Mouse (Mus musculus): Measurements from ENCODE around the gene Clca1.

DNA sequence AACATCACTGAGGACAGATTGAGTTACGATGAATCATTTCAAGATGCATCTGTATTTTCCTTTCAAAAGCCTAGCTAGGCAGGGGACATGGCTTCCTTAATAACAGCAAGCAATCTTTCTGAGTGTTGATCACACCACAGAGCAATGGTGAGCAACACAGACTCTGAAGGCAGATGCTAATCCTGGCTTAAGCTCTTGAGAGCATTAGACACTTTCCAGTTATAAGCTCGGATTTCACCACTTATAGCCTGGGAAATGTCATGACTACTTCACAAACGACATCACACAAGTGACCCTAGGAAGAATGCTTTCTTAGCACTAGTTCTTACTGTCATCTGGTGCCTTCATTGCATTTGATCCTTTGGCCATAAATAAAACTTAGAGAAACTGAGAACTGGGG lies 4.5 kb downstream of the Clca1 start:
- TF ChIP-seq CTCF (IDR thresholded peaks at IDR 0.05 in 2 of 3, conservative IDR thresholded peaks at IDR 0.05 in 1 of 3; ENCODE audit: control insufficient read depth in 1 of 3, insufficient read depth in 1 of 3, low read depth in 2 of 3, low read length in 3 of 3, poor library complexity in 1 of 3, severe bottlenecking in 1 of 3) (no peak), ELF1 (IDR thresholded peaks at IDR 0.05; ENCODE audit: low read depth, low read length) (no peak), POLR2AphosphoS2 (IDR thresholded peaks at IDR 0.05; ENCODE audit: low read length) (no peak), MAX (IDR thresholded peaks at IDR 0.05; ENCODE audit: low read length) (no peak), CHD1 (IDR thresholded peaks at IDR 0.05; ENCODE audit: low read depth, low read length) (no peak), EP300 (IDR thresholded peaks at IDR 0.05; ENCODE audit: low read depth in 1 of 2, low read length in 2 of 2) (no peak), MAFK (IDR thresholded peaks at IDR 0.05; ENCODE audit: borderline replicate concordance, low read depth, low read length) (no peak)

All from MEL (cell line).